Mouse (Mus musculus) erythroid progenitor cell, adult 5-6 weeks (primary cell): ENCODE measurements around the gene Plxna1. TPM values are rescaled to one million over a fixed set of nuclear protein-coding genes. Genes with fewer than 3 reads are reported as not detected.

ENCODE experiments used
- ATAC-seq: replicated peaks from 2 replicates; pipeline ENCODE4 v1.8.0; 2016; ENCODE audit warnings: moderate number of reproducible peaks, mild to moderate bottlenecking, moderate TSS enrichment, inconsistent platforms; ENCODE audit not compliant: poor library complexity, low FRiP score, severe bottlenecking
- total RNA-seq, 2 experiments: library from RNA; stranded (forward) in 1 of 2; stranded (reverse) in 1 of 2; fragments of 150-400 nt in 1 of 2; fragments of 186-747, 209-891 nt in 1 of 2; gene quantifications; 2 replicates each; pipeline versions ENCODE4 v1.2.3 to v1.2.4; 2015 to 2017; ENCODE audit warnings: low replicate concordance in 2 of 2

Plxna1 gene
- total RNA-seq, 2 experiments from 2014 or later, result 0.30 to 4.6 TPM

- no peak for ATAC-seq
Measured at GRCm38 (mm10) chr6:89286700-89287428, 75.6 kb downstream of the Plxna1 start.

GRCm38 (mm10) chr6:89286286-89286655 is 76.1 kb downstream of the Plxna1 start:
- no peak for ATAC-seq

- no peak for ATAC-seq
Measured at GRCm38 (mm10) chr6:89285561-89286285, 76.7 kb downstream of the Plxna1 start.

GRCm38 (mm10) chr6:89285116-89285515 is 77.3 kb downstream of the Plxna1 start:
- no peak for ATAC-seq

GRCm38 (mm10) chr6:89283095-89283494 is 79.3 kb downstream of the Plxna1 start:
- no peak for ATAC-seq

GRCm38 (mm10) chr6:89282626-89283025 is 79.8 kb downstream of the Plxna1 start:
- no peak for ATAC-seq

GRCm38 (mm10) chr6:89281492-89282332 is 80.7 kb downstream of the Plxna1 start:
- no peak for ATAC-seq

GRCm38 (mm10) chr6:89280555-89280954 is 81.9 kb downstream of the Plxna1 start:
- no peak for ATAC-seq

GRCm38 (mm10) chr6:89271731-89272475 is 90.5 kb downstream of the Plxna1 start:
- no peak for ATAC-seq

GRCm38 (mm10) chr6:89267181-89267580 is 95.2 kb downstream of the Plxna1 start:
- no peak for ATAC-seq

Other genes starting within 250 kb of the Plxna1 start
- 5.0 TPM in 1 of 2 replicates, not detected in the other for gene Chchd6, start 233.0 kb upstream of the Plxna1 start, total RNA-seq (2015; ENCODE audit: low replicate concordance)
- gene Chchd6, start 233.0 kb upstream of the Plxna1 start, total RNA-seq (2017; ENCODE audit: low replicate concordance), result 3.7 TPM in 1 of 2 replicates, not detected in the other